Mouse (Mus musculus) liver, postnatal 0 days (tissue): ENCODE data around the gene Tmem203. TPM values are rescaled to one million over a fixed set of nuclear protein-coding genes. Genes with fewer than 3 reads are reported as not detected.

Experiments
- ATAC-seq: fragments of 200-750 bp; cut with Nextera tagmentation; 2 replicates; pipeline ENCODE4 v1.8.0; 2017; ENCODE audit warnings: mild to moderate bottlenecking, moderate library complexity
- DNase-seq: peaks from one replicate; pipeline ENCODE4 v3.0.0-alpha.2; 2016
- H3K27ac ChIP-seq: fragments of 300-500 bp; sonication (generic); 2 replicates; pipeline ENCODE4 v1.5.1; 2014; ENCODE audit warnings: antibody characterized with exemption, moderate library complexity, mild to moderate bottlenecking, low read depth
- H3K27me3 ChIP-seq: fragments of 300-500 bp; sonication (generic); 2 replicates; pipeline ENCODE4 v1.6.1; 2014; ENCODE audit warnings: low read length, control low read depth, mixed read lengths; ENCODE audit not compliant: insufficient read depth
- H3K36me3 ChIP-seq: fragments of 300-500 bp; sonication (generic); replicated peaks from 2 replicates; pipeline ENCODE4 v1.6.1; 2014; ENCODE audit warnings: mild to moderate bottlenecking, control low read depth, low read length, moderate library complexity, mixed read lengths; ENCODE audit not compliant: insufficient read depth
- H3K4me1 ChIP-seq: fragments of 300-500 bp; sonication (generic); 2 replicates; pipeline ENCODE4 v1.6.1; 2014; ENCODE audit warnings: antibody characterized with exemption, mild to moderate bottlenecking, control low read depth; ENCODE audit not compliant: insufficient read depth
- H3K4me2 ChIP-seq: fragments of 300-500 bp; sonication (generic); 2 replicates; pipeline ENCODE4 v1.6.1; 2014; ENCODE audit warnings: low read depth, mild to moderate bottlenecking, low read length, moderate library complexity, mixed read lengths
- H3K4me3 ChIP-seq: fragments of 300-500 bp; sonication (generic); 2 replicates; pipeline ENCODE4 v1.5.1; 2014; ENCODE audit warnings: low read depth, low read length
- H3K9ac ChIP-seq: fragments of 300-500 bp; sonication (generic); replicated peaks from 2 replicates; pipeline ENCODE4 v1.6.1; 2014; ENCODE audit warnings: mild to moderate bottlenecking, moderate library complexity
- H3K9me3 ChIP-seq: fragments of 300-500 bp; sonication (generic); 2 replicates; pipeline ENCODE4 v1.6.1; 2016; ENCODE audit warnings: mild to moderate bottlenecking, control low read depth, low read length, mixed read lengths
- CTCF ChIP-seq: sonication (generic); IDR thresholded peaks from 2 replicates; pipeline ENCODE4 v1.5.1; 2016; ENCODE audit warnings: antibody characterized with exemption, low read depth
- EP300 ChIP-seq: IDR thresholded peaks from 2 replicates; pipeline ENCODE4 v1.6.1; 2016; ENCODE audit warnings: antibody characterized with exemption, low read depth, mild to moderate bottlenecking
- WGBS: fragments of 180-500 bp; shearing (Covaris S2); extraction: QIAGEN DNeasy Blood & Tissue Kit; methylation state at CpG from one replicate; pipeline ENCODE4 v1.1.7; 2014; ENCODE audit not compliant: insufficient replicate concordance; 5-methylcytosine and 5-hydroxymethylcytosine counted together
- polyA plus RNA-seq: library from polyadenylated mRNA; unstranded; fragments of >200 nt; fragmentation: Nextera tagmentation; extraction: Ambion mirVana; gene quantifications from 2 replicates; pipeline ENCODE4 v1.2.1, GENCODE M21; 2015

Gene Tmem203
- polyA plus RNA-seq, 1 experiment from 2014 or later = 34.0 TPM

DNA sequence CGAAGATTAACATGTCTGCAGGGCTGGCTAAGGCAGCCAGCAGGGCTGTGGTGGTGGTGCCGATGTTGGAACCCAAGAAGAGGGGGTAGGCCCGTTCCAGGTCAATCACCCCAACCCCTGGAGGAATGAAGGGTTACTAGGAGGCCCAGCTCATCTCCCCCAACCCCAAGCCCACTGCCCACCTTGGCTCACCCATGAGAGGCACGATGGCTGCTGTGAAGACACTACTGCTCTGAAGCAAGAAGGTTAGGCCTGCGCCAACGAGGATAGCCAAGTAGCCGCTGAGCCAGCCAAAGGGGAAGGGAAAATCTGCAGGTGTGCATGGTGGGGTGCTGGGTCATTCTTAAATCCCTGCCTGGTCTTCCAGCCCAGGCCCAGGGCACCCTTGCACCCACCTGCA, 24.7 kb upstream of the Tmem203 start:
- no peak overlapping the region for H3K4me2 ChIP-seq
- H3K4me3 ChIP-seq = no peak overlapping the region
- no peaks in the 10 kb centered on the region for H3K9me3 ChIP-seq
- TF ChIP-seq EP300 = no peak
- no peak for TF ChIP-seq CTCF
- H3K4me1 ChIP-seq = peaks cover 10% of the 10 kb centered on the region
- no peak overlapping the region for H3K27ac ChIP-seq
- ATAC-seq (no peak), DNase-seq (no peak)
- 83% methylated on average over 7 of the region's 7 CpGs for WGBS
- H3K9ac ChIP-seq = no peak overlapping the region
- H3K27me3 ChIP-seq = no peaks in the 10 kb centered on the region
- H3K36me3 ChIP-seq = no peaks in the 10 kb centered on the region

DNA sequence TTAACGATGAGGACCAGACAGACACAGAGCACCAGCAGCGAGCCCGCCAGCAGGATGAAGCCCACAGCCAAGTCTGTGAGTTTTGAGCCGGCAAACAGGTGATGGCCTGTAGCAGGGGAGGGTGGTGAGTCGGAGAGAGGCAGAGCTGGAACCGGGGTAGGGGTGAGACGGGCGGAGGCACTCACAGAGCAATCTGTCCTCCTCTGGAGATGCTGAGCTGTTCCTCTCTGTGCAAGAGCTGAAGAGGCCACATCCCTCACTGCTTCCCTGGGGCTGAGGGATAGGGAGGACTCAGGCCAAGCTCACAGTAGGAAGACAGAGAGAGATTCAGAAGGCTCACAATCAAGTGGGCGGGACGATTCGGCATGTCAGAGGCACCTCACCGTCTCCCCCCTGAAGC, 24.2 kb upstream of the Tmem203 start:
- Histone ChIP-seq H3K4me3 (no peak overlapping the region), H3K9me3 (no peaks in the 10 kb centered on the region), H3K36me3 (no peaks in the 10 kb centered on the region), H3K4me2 (no peak overlapping the region), H3K27me3 (no peaks in the 10 kb centered on the region), H3K27ac (no peak overlapping the region), H3K4me1 (peaks cover 6% of the 10 kb centered on the region), H3K9ac (no peak overlapping the region)
- no peak for ATAC-seq
- DNase-seq = no peak
- no peak for TF ChIP-seq CTCF
- no peak for TF ChIP-seq EP300
- 59% methylated on average over 12 of the region's 12 CpGs for WGBS

DNA sequence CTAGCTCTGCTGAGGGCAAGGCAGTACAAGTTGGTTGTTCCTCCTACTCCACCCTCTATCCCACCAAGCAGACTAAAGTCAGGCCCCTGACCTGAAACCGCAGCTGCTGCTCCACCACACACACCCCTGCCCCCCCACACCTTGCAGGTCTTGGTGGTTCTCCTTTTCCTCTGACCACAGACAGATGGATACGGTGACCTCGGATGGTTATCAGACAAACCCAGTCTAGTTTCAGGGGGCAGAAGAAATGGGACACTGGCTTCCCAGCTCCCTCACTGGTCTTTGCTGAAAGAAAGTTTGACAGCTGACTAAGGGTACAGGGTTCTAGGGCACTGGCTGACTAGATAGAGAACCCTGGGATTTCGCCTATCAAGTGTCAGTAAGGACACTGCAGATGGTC, 21.8 kb upstream of the Tmem203 start:
- Histone ChIP-seq H3K4me3 (no peak overlapping the region), H3K4me1 (peaks cover 4% of the 10 kb centered on the region), H3K9ac (no peak overlapping the region), H3K27ac (no peak overlapping the region), H3K36me3 (no peaks in the 10 kb centered on the region), H3K9me3 (no peaks in the 10 kb centered on the region), H3K4me2 (no peak overlapping the region), H3K27me3 (no peaks in the 10 kb centered on the region)
- ATAC-seq (no peak), DNase-seq (peak; percentile 33)
- WGBS = 34% methylated on average over 4 of the region's 4 CpGs
- TF ChIP-seq EP300 = no peak
- TF ChIP-seq CTCF = no peak

DNA sequence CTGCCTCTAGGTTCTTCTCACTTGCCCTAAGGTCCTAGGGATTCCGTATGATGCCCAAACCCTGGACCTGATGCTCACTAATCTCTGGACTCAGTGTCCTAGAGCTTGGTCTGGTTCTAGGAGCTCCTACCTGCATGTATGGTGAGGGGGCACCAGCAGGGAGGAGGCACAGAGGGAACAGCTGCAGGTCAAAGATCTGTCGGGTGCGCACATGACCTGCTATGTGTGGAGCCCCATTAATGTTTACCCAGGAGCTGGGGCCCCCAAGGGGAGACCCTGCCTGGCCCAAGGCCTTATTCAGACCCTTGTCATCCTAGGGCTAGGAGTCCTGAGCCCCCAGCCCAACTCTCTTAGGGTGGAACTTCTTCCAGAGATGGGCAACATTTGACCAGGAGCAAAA, 21.2 kb upstream of the Tmem203 start, which contains the start of gene Slc34a3:
TSS of gene Slc34a3 (minus strand) at position 315 of the 400 bp plus-strand sequence.
- no peaks in the 10 kb centered on the region for H3K36me3 ChIP-seq
- no peak for ATAC-seq
- H3K4me1 ChIP-seq = peaks cover under 1% of the 10 kb centered on the region; the same call in 1 of the 2 replicates
- no peak for DNase-seq
- H3K27ac ChIP-seq = no peak within 1 kb of the TSS
- no peak within 1 kb of the TSS for H3K4me3 ChIP-seq
- H3K9me3 ChIP-seq = no peaks in the 10 kb centered on the region
- H3K27me3 ChIP-seq = no peaks in the 10 kb centered on the region
- H3K4me2 ChIP-seq = no peak within 1 kb of the TSS
- H3K9ac ChIP-seq = no peak within 1 kb of the TSS
- no peak for TF ChIP-seq CTCF
- no peak for TF ChIP-seq EP300
- 60% methylated on average over 3 of the region's 3 CpGs for WGBS

DNA sequence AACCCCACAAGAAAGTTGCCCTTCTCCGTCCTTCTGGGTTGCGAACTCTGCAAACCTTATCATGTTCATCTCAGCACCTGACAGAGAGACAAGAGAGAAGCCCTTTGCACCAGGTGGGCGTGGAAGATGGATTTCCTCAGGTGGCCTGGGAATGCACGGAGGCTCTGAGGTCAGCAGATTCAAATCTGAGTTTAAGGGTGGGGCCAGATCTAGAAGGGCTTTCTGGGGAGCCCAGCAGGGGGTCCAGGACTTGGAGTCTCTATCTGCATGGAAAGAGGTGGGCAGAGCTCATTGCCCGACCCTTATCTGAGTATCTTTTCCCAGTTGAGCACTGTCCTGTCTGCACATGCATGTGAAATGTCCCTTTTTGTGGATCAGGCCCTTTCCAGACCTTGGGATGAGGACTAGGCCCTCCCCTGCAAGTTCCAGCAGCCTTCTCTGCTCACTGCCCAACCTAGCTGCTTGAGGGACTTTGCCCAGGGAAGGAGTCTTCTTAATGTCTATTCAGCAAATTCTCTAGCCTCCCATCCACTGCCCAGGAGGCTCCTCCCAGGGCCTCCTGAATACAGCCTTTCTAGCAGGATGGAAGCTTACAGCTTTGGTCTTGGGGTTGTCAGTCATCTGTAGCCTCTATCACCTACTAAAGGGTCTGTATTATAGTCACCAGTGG, 20.6 kb upstream of the Tmem203 start:
- Histone ChIP-seq H3K9me3 (no peaks in the 10 kb centered on the region), H3K27me3 (no peaks in the 10 kb centered on the region), H3K36me3 (no peaks in the 10 kb centered on the region), H3K4me1 (no peaks in the 10 kb centered on the region; the same call in 1 of the 2 replicates), H3K4me2 (no peak overlapping the region), H3K9ac (no peak overlapping the region), H3K27ac (no peak overlapping the region), H3K4me3 (no peak overlapping the region)
- ATAC-seq (no peak), DNase-seq (no peak)
- TF ChIP-seq EP300 (no peak), CTCF (no peak)
- 64% methylated on average over 5 of the region's 5 CpGs for WGBS

DNA sequence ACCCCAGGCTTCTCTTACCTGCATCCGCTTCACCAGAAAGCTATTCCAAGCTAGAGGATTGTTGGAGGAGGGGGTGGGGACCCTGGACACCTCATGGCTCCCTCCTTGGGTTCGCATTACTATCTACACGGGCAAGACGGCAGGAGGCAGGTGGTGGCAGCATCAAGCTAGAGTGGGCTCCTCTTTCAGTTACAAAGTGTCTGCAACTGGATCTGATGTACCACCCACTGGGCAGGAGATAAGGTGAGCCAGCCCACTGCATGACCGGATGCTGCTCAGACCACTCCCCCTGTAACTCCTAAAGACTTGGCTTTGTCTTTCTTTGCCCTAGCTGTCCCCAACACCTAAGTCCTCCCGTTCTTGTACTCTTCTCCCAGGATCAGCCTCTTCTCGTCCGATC, 18.6 kb upstream of the Tmem203 start, which contains the start of gene Rnf224:
TSS of gene Rnf224 (minus strand) at position 174 of the 400 bp plus-strand sequence.
- Histone ChIP-seq H3K9ac (no peak within 1 kb of the TSS), H3K27me3 (peaks cover 8% of the 10 kb centered on the region), H3K36me3 (no peaks in the 10 kb centered on the region), H3K4me2 (no peak within 1 kb of the TSS), H3K4me3 (no peak within 1 kb of the TSS), H3K27ac (no peak within 1 kb of the TSS), H3K9me3 (no peaks in the 10 kb centered on the region), H3K4me1 (peaks cover 14% of the 10 kb centered on the region)
- DNase-seq = no peak
- WGBS = 39% methylated on average over 8 of the region's 8 CpGs
- no peak for TF ChIP-seq EP300
- no peak for TF ChIP-seq CTCF
- ATAC-seq = no peak
